Mouse (Mus musculus): ENCODE measurements around the gene Epb41l5.

DNA sequence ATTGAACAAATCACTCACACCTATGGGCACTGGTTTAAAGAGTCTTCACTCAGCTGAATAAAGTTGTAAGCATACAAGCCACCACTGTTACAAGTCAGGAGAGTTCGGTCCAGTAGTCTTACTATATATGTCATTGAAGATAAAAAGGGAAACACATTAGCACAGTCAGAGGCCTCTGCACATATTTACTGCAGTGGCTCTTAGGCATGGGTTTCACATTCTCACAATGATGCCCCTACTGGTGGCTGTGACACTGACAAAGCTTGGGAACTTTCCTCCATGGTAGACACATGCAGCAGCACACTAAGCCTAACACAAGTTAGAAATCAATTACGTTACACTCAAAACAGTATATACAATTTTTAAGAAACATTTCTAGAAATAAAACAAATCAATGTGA is 5.5 kb upstream of the Epb41l5 start:
- TF ChIP-seq CTCF (IDR thresholded peaks at IDR 0.05; ENCODE audit: insufficient read depth, low read depth, low read length) (no peak), POLR2A (IDR thresholded peaks at IDR 0.05; ENCODE audit: insufficient read depth, low read depth, low read length) (no peak)

All from olfactory bulb, adult 2 months (tissue).